Comparison of ENCODE assay signal across 12 mouse cellular contexts in the genomic region with DNA sequence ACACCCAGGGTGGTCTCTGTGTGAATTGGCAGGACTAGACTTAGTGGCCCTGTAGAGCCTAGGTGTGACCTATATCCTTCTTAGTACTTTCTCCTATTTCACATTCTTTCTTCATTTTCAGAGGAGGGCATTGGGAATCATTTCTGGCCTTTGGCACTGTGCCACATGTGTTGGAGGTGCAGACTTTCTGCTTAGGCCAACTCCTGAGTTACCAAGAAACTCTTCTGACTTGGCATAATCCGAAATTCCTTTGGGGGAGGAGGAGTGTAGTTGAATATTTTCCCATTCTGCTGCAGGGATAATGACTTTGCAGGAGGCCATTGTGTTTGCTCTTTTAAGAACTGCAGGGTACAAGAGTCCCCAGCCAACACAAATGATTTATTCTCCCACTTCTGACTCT. TPM values are rescaled to one million over a fixed set of nuclear protein-coding genes. Genes with fewer than 3 reads are reported as not detected.
DNase-seq lines count a peak whose midpoint lies in the region; ATAC-seq lines count a peak whose summit lies in the region.
"Had no signal": no experiment of that assay in that cellular context is flagged by ENCODE, and none has a peak within 500 bp of the region (broad histone marks: within the 10 kb centered on the region; RNA-seq: fewer than 3 reads in every experiment).

No protein-coding gene starts in this region.

- no peaks in the 10 kb centered on the region for H3K9me3 ChIP-seq in hindbrain, embryonic 11.5 days (ENCODE audit: control insufficient read depth, low read length)
- H3K9me3 ChIP-seq in hindbrain, embryonic 13.5 days, result no peaks in the 10 kb centered on the region
- H3K9me3 ChIP-seq in kidney, embryonic 16.5 days (ENCODE audit: low read length), result no peaks in the 10 kb centered on the region
- H3K9me3 ChIP-seq in neural tube, embryonic 15.5 days (replicated peaks), result no peaks in the 10 kb centered on the region
- H3K9me3 ChIP-seq: forebrain, embryonic 10.5 days; limb, embryonic 13.5 days; stomach, embryonic 15.5 days had no signal

- no peak overlapping the region for H3K4me2 ChIP-seq in hindbrain, embryonic 11.5 days (replicated peaks; ENCODE audit: low read depth, low read length)
- no peak overlapping the region for H3K4me2 ChIP-seq in hindbrain, embryonic 13.5 days
- no peak overlapping the region for H3K4me2 ChIP-seq in kidney, embryonic 16.5 days (replicated peaks; ENCODE audit: low read depth, low read length)
- no peak overlapping the region for H3K4me2 ChIP-seq in neural tube, embryonic 15.5 days
- H3K4me2 ChIP-seq: limb, embryonic 13.5 days; stomach, embryonic 15.5 days had no signal

- WGBS in hindbrain, embryonic 11.5 days, result 21% methylated on average over 1 of the region's 1 CpGs
- WGBS in hindbrain, embryonic 13.5 days, result 11% methylated on average over 1 of the region's 1 CpGs
- 12% methylated on average over 1 of the region's 1 CpGs for WGBS in kidney, embryonic 16.5 days
- WGBS in neural tube, embryonic 15.5 days, result 7% methylated on average over 1 of the region's 1 CpGs

- no peaks in the 10 kb centered on the region for H3K27me3 ChIP-seq in hindbrain, embryonic 11.5 days (ENCODE audit: control insufficient read depth, insufficient read depth, low read length)
- no peaks in the 10 kb centered on the region for H3K27me3 ChIP-seq in hindbrain, embryonic 13.5 days
- no peaks in the 10 kb centered on the region; the same call in 1 of the 2 replicates for H3K27me3 ChIP-seq in kidney, embryonic 16.5 days (ENCODE audit: insufficient read depth, low read length)
- no peaks in the 10 kb centered on the region for H3K27me3 ChIP-seq in neural tube, embryonic 15.5 days (replicated peaks)
- H3K27me3 ChIP-seq: limb, embryonic 13.5 days; stomach, embryonic 15.5 days had no signal

- H3K36me3 ChIP-seq in hindbrain, embryonic 11.5 days (ENCODE audit: control insufficient read depth, insufficient read depth, low read length), result no peaks in the 10 kb centered on the region
- H3K36me3 ChIP-seq in hindbrain, embryonic 13.5 days, result no peaks in the 10 kb centered on the region
- no peaks in the 10 kb centered on the region for H3K36me3 ChIP-seq in kidney, embryonic 16.5 days (ENCODE audit: insufficient read depth, low read length)
- H3K36me3 ChIP-seq in neural tube, embryonic 15.5 days, result no peaks in the 10 kb centered on the region
- H3K36me3 ChIP-seq: forebrain, embryonic 10.5 days; limb, embryonic 13.5 days; stomach, embryonic 15.5 days had no signal

- H3K27ac ChIP-seq in hindbrain, embryonic 11.5 days (ENCODE audit: low read depth, low read length), result no peak overlapping the region
- no peak overlapping the region for H3K27ac ChIP-seq in hindbrain, embryonic 13.5 days
- H3K27ac ChIP-seq in kidney, embryonic 16.5 days (ENCODE audit: low read length), result no peak overlapping the region
- H3K27ac ChIP-seq in neural tube, embryonic 15.5 days (replicated peaks), result no peak overlapping the region
- H3K27ac ChIP-seq: forebrain, embryonic 10.5 days; gastrocnemius, adult 2 months; limb, embryonic 13.5 days; stomach, embryonic 15.5 days had no signal

- peak; percentile 9 for DNase-seq in hindbrain, embryonic 11.5 days (ENCODE audit: low spot score)
- DNase-seq in urinary bladder, postnatal 14 days (ENCODE audit: low spot score), result peak; percentile 17
- no peak for DNase-seq in urinary bladder, adult 18-20 months (ENCODE audit: low spot score in 2 of 2)
- DNase-seq in cerebellum, adult 8-10 months, result no peak
- DNase-seq: gastrocnemius, adult 2 months had no signal

- H3K4me1 ChIP-seq in hindbrain, embryonic 11.5 days (replicated peaks; ENCODE audit: control insufficient read depth, insufficient read depth, low read length), result no peaks in the 10 kb centered on the region
- no peaks in the 10 kb centered on the region for H3K4me1 ChIP-seq in hindbrain, embryonic 13.5 days (replicated peaks)
- peaks cover 4% of the 10 kb centered on the region; the same call in 1 of the 2 replicates for H3K4me1 ChIP-seq in kidney, embryonic 16.5 days (ENCODE audit: insufficient read depth, low read length)
- no peaks in the 10 kb centered on the region for H3K4me1 ChIP-seq in neural tube, embryonic 15.5 days
- H3K4me1 ChIP-seq: limb, embryonic 13.5 days; stomach, embryonic 15.5 days had no signal

- ATAC-seq in hindbrain, embryonic 11.5 days (ENCODE audit: low FRiP score), result no peak
- no peak for ATAC-seq in hindbrain, embryonic 13.5 days (ENCODE audit: low FRiP score)
- ATAC-seq in kidney, embryonic 16.5 days (ENCODE audit: low FRiP score, low TSS enrichment), result peak; percentile 54; the same call in 1 of the 2 replicates
- no peak for ATAC-seq in neural tube, embryonic 15.5 days (ENCODE audit: low FRiP score)

- H3K9ac ChIP-seq in hindbrain, embryonic 11.5 days (ENCODE audit: low read depth, low read length), result no peak overlapping the region
- no peak overlapping the region for H3K9ac ChIP-seq in hindbrain, embryonic 13.5 days
- H3K9ac ChIP-seq in kidney, embryonic 16.5 days (replicated peaks; ENCODE audit: low read length), result no peak overlapping the region
- H3K9ac ChIP-seq in neural tube, embryonic 15.5 days (replicated peaks), result no peak overlapping the region
- H3K9ac ChIP-seq: limb, embryonic 13.5 days; stomach, embryonic 15.5 days had no signal

- H3K4me3 ChIP-seq in hindbrain, embryonic 11.5 days (ENCODE audit: low read depth, low read length), result no peak overlapping the region
- no peak overlapping the region for H3K4me3 ChIP-seq in hindbrain, embryonic 13.5 days
- H3K4me3 ChIP-seq in kidney, embryonic 16.5 days (ENCODE audit: low read length), result no peak overlapping the region
- no peak overlapping the region for H3K4me3 ChIP-seq in neural tube, embryonic 15.5 days (replicated peaks)
- H3K4me3 ChIP-seq: forebrain, embryonic 10.5 days; gastrocnemius, adult 2 months; limb, embryonic 13.5 days; myocyte; stomach, embryonic 15.5 days had no signal

RNA-seq across cellular contexts. Expression of a gene that starts 19.6 kb away (rescaled TPM):
- 36.5 and 41.3 TPM in 2 replicates for polyA plus RNA-seq in hindbrain, embryonic 11.5 days (2014; fragmentation: Nextera tagmentation; extraction: Ambion mirVana)
- 102 and 108 TPM in 2 replicates for polyA plus RNA-seq in hindbrain, embryonic 13.5 days (2015; fragmentation: Nextera tagmentation; extraction: Ambion mirVana)
- polyA plus RNA-seq in kidney, embryonic 16.5 days (2015; fragmentation: Nextera tagmentation; extraction: Ambion mirVana), result 49.4 and 58.3 TPM in 2 replicates
- polyA plus RNA-seq in neural tube, embryonic 15.5 days (2015; fragmentation: Nextera tagmentation; extraction: Ambion mirVana), result 97.6 and 112 TPM in 2 replicates

Comparison
In these comparisons a context has a peak if more than half of its experiments do, and no peak if none do; other contexts are left out.
1. DNase-seq: peak in hindbrain, embryonic 11.5 days (single experiment) and urinary bladder, postnatal 14 days (single experiment); none in urinary bladder, adult 18-20 months (0 of 2) and cerebellum, adult 8-10 months (single experiment).